13 mouse cellular contexts compared by ENCODE assay signal in genomic region chr10:86294599-86295365, GRCm38 (mm10). TPM values are rescaled to one million over a fixed set of nuclear protein-coding genes. Genes with fewer than 3 reads are reported as not detected.
DNase-seq lines count a peak whose midpoint lies in the region; ATAC-seq and TF ChIP-seq lines count a peak whose summit lies in the region.
"Had no signal": no experiment of that assay in that cellular context is flagged by ENCODE, and none has a peak within 500 bp of the region (broad histone marks: within the 10 kb centered on the region; RNA-seq: fewer than 3 reads in every experiment).

No protein-coding gene starts in this region.

- H3K9ac ChIP-seq in midbrain, embryonic 11.5 days (ENCODE audit: low read length): no peak overlapping the region
- H3K9ac ChIP-seq in midbrain, embryonic 15.5 days: no peak overlapping the region
- no peak overlapping the region for H3K9ac ChIP-seq in embryonic facial prominence, embryonic 14.5 days (ENCODE audit: low read depth, low read length)
- no peak overlapping the region for H3K9ac ChIP-seq in kidney, postnatal 0 days (ENCODE audit: low read depth, low read length)
- H3K9ac ChIP-seq in neural tube, embryonic 14.5 days (replicated peaks; ENCODE audit: low read depth, low read length): no peak overlapping the region
- H3K9ac ChIP-seq: liver, embryonic 14.5 days had no signal

- H3K9me3 ChIP-seq in midbrain, embryonic 11.5 days (ENCODE audit: control insufficient read depth, low read length): no peaks in the 10 kb centered on the region
- H3K9me3 ChIP-seq in midbrain, embryonic 15.5 days: no peaks in the 10 kb centered on the region
- no peaks in the 10 kb centered on the region for H3K9me3 ChIP-seq in embryonic facial prominence, embryonic 14.5 days (ENCODE audit: control insufficient read depth, low read length)
- H3K9me3 ChIP-seq in kidney, postnatal 0 days (replicated peaks; ENCODE audit: low read length): no peaks in the 10 kb centered on the region
- no peaks in the 10 kb centered on the region for H3K9me3 ChIP-seq in neural tube, embryonic 14.5 days (ENCODE audit: control insufficient read depth, low read length)

- ATAC-seq in midbrain, embryonic 11.5 days (ENCODE audit: low FRiP score): 0 out of 2 replicates have a peak, but pooled peaks have one; percentile 28
- no peak for ATAC-seq in midbrain, embryonic 15.5 days (replicated peaks)
- ATAC-seq in embryonic facial prominence, embryonic 14.5 days (ENCODE audit: low read depth): peak; percentile 42
- peak; percentile 80 for ATAC-seq in kidney, postnatal 0 days (replicated peaks; ENCODE audit: low FRiP score, low read depth)
- ATAC-seq in neural tube, embryonic 14.5 days (ENCODE audit: low read depth): peak; percentile 21; the same call in 1 of the 2 replicates

- H3K4me1 ChIP-seq in midbrain, embryonic 11.5 days (ENCODE audit: control insufficient read depth, insufficient read depth, low read length): peaks cover 8% of the 10 kb centered on the region; the same call in 1 of the 2 replicates
- H3K4me1 ChIP-seq in midbrain, embryonic 15.5 days: peaks cover 8% of the 10 kb centered on the region
- peaks cover 16% of the 10 kb centered on the region for H3K4me1 ChIP-seq in embryonic facial prominence, embryonic 14.5 days (ENCODE audit: control insufficient read depth, insufficient read depth, low read length)
- peaks cover 8% of the 10 kb centered on the region for H3K4me1 ChIP-seq in kidney, postnatal 0 days (replicated peaks; ENCODE audit: insufficient read depth, low read length)
- peaks cover 5% of the 10 kb centered on the region; the same call in 1 of the 2 replicates for H3K4me1 ChIP-seq in neural tube, embryonic 14.5 days (ENCODE audit: control insufficient read depth, insufficient read depth, low read length)

- H3K4me3 ChIP-seq in midbrain, embryonic 11.5 days (ENCODE audit: low read depth, low read length): no peak overlapping the region
- no peak overlapping the region for H3K4me3 ChIP-seq in midbrain, embryonic 15.5 days
- H3K4me3 ChIP-seq in embryonic facial prominence, embryonic 14.5 days (ENCODE audit: low read depth, low read length): no peak overlapping the region
- no peak overlapping the region for H3K4me3 ChIP-seq in kidney, postnatal 0 days (replicated peaks; ENCODE audit: low read depth, low read length)
- no peak overlapping the region for H3K4me3 ChIP-seq in neural tube, embryonic 14.5 days (ENCODE audit: low read depth, low read length)
- H3K4me3 ChIP-seq: layer of hippocampus, adult 2 months had no signal

- no peak overlapping the region for H3K4me2 ChIP-seq in midbrain, embryonic 11.5 days
- no peak overlapping the region for H3K4me2 ChIP-seq in midbrain, embryonic 15.5 days
- H3K4me2 ChIP-seq in embryonic facial prominence, embryonic 14.5 days (ENCODE audit: low read depth, low read length): peak overlapping the region; percentile 54; the same call in 1 of the 2 replicates
- H3K4me2 ChIP-seq in kidney, postnatal 0 days (ENCODE audit: low read length): no peak overlapping the region
- no peak overlapping the region for H3K4me2 ChIP-seq in neural tube, embryonic 14.5 days (ENCODE audit: low read depth, low read length)

- no peaks in the 10 kb centered on the region for H3K36me3 ChIP-seq in midbrain, embryonic 11.5 days (ENCODE audit: control insufficient read depth, insufficient read depth, low read length)
- no peaks in the 10 kb centered on the region for H3K36me3 ChIP-seq in midbrain, embryonic 15.5 days (replicated peaks)
- H3K36me3 ChIP-seq in embryonic facial prominence, embryonic 14.5 days (ENCODE audit: control insufficient read depth, insufficient read depth, low read length): no peaks in the 10 kb centered on the region
- H3K36me3 ChIP-seq in kidney, postnatal 0 days (ENCODE audit: insufficient read depth, low read length): no peaks in the 10 kb centered on the region
- H3K36me3 ChIP-seq in neural tube, embryonic 14.5 days (ENCODE audit: control insufficient read depth, insufficient read depth, low read length): no peaks in the 10 kb centered on the region

- DNase-seq in midbrain, embryonic 11.5 days (ENCODE audit: low spot score, missing footprints): no peak
- peak; percentile 45 for DNase-seq in embryonic facial prominence, embryonic 14.5 days (ENCODE audit: low spot score)
- DNase-seq in kidney, postnatal 0 days (ENCODE audit: low spot score): no peak
- no peak for DNase-seq in ovary, postnatal 14 days (ENCODE audit: low spot score)
- no peak for DNase-seq in spleen, postnatal 14 days (ENCODE audit: low spot score in 2 of 2)
- DNase-seq: cerebellum, adult 9-10 months; heart, postnatal 10 days; lung, postnatal 4 days; right cerebral cortex, adult 18-20 months had no signal

- no peak overlapping the region for H3K27ac ChIP-seq in midbrain, embryonic 11.5 days (ENCODE audit: low read depth, low read length)
- no peak overlapping the region for H3K27ac ChIP-seq in midbrain, embryonic 15.5 days
- H3K27ac ChIP-seq in embryonic facial prominence, embryonic 14.5 days (replicated peaks; ENCODE audit: low read depth, low read length): peak overlapping the region; percentile 83
- H3K27ac ChIP-seq in kidney, postnatal 0 days: peak overlapping the region; percentile 39
- H3K27ac ChIP-seq in neural tube, embryonic 14.5 days (ENCODE audit: low read depth, low read length): no peak overlapping the region
- H3K27ac ChIP-seq: layer of hippocampus, adult 2 months; liver, embryonic 14.5 days had no signal

- no peak for TF ChIP-seq CTCF in kidney, postnatal 0 days (IDR thresholded peaks at IDR 0.05; ENCODE audit: low read depth)

- no peaks in the 10 kb centered on the region; the same call in 1 of the 2 replicates for H3K27me3 ChIP-seq in midbrain, embryonic 11.5 days (ENCODE audit: control insufficient read depth, insufficient read depth, low read length)
- H3K27me3 ChIP-seq in midbrain, embryonic 15.5 days (replicated peaks): no peaks in the 10 kb centered on the region
- H3K27me3 ChIP-seq in embryonic facial prominence, embryonic 14.5 days (replicated peaks; ENCODE audit: control insufficient read depth, insufficient read depth, low read length): no peaks in the 10 kb centered on the region
- H3K27me3 ChIP-seq in kidney, postnatal 0 days (ENCODE audit: insufficient read depth, low read length): no peaks in the 10 kb centered on the region
- H3K27me3 ChIP-seq in neural tube, embryonic 14.5 days (ENCODE audit: control insufficient read depth, insufficient read depth, low read length): no peaks in the 10 kb centered on the region

- WGBS in midbrain, embryonic 11.5 days: 56% methylated on average over 10 of the region's 10 CpGs
- 63% methylated on average over 10 of the region's 10 CpGs for WGBS in midbrain, embryonic 15.5 days
- 52% methylated on average over 10 of the region's 10 CpGs for WGBS in embryonic facial prominence, embryonic 14.5 days
- 70% methylated on average over 10 of the region's 10 CpGs for WGBS in kidney, postnatal 0 days
- 68% methylated on average over 10 of the region's 10 CpGs for WGBS in neural tube, embryonic 14.5 days

RNA-seq across cellular contexts. Expression of gene Timp3, which starts 5.4 kb away (rescaled TPM):
- 20.2 and 20.7 TPM in 2 replicates for polyA plus RNA-seq in midbrain, embryonic 11.5 days (2014; fragmentation: Nextera tagmentation; extraction: Ambion mirVana)
- polyA plus RNA-seq in midbrain, embryonic 15.5 days (2015; fragmentation: Nextera tagmentation; extraction: Ambion mirVana): 31.1 and 33.9 TPM in 2 replicates
- 77.5 and 86.6 TPM in 2 replicates for polyA plus RNA-seq in embryonic facial prominence, embryonic 14.5 days (2014; fragmentation: Nextera tagmentation; extraction: Ambion mirVana)
- 87.4 and 99.7 TPM in 2 replicates for polyA plus RNA-seq in kidney, postnatal 0 days (2015; fragmentation: Nextera tagmentation; extraction: Ambion mirVana)
- 45.0 and 57.8 TPM in 2 replicates for polyA plus RNA-seq in neural tube, embryonic 14.5 days (2014; fragmentation: Nextera tagmentation; extraction: Ambion mirVana)

Comparison
In these comparisons a context has a peak if more than half of its experiments do, and no peak if none do; other contexts are left out.
1. H3K27ac ChIP-seq: peak in embryonic facial prominence, embryonic 14.5 days (single experiment) and kidney, postnatal 0 days (single experiment); none in midbrain, embryonic 11.5 days (single experiment), midbrain, embryonic 15.5 days (single experiment) and neural tube, embryonic 14.5 days (single experiment).